Mouse (Mus musculus) T-cell, adult 2 months (primary cell): ENCODE measurements around the gene Itsn1.
A peak's percentile ranks its signal among the peaks of the same experiment; 100 is the strongest.

Experiments used
- DNase-seq: peaks from one replicate; pipeline ENCODE4 v3.0.0; 2022; ENCODE audit warnings: low spot score

Itsn1 gene

DNA sequence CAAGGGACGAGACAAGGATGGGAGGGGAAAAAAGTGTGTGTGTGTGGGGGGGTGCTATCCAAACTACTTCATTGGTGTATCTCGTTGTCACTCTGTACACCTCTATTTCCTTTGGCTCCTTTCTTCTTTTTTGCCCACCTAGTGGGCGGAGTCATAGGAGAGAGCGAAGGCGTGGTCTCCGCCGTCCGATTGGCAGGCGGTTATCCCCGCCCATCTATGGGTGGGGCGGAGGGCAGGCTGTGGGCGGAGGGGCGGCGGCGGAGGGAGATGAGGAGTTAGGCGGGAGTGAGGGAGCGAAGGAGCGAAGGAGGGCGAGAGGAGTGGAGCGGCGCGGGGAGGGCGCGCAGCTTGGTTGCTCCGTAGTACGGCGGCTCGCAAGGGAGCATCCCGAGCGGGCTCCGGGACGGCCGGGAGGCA, at the start of gene Itsn1:
TSS of gene Itsn1 (plus strand) at position 216 of the 417 bp plus-strand sequence.
- DNase-seq, result peak; percentile 98

DNA sequence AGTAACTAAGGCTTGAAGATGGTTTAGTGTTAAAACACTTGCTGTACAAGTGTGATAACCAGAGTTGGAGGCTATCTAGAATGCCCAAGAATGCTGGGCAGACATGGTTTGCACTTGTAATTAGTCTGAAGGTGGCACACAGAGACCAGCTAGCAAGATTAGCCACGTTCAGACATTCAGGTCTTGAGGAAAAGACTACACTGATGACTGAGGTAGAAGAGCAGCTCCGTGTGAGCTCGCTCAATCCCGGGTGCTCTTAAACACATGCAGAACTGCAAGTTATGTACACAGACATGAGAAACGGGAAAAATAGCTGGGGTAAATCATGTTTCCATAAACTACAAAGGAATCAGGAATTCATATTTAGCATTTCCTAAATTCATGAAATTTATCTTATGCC, 48.4 kb upstream of the Itsn1 start:
- DNase-seq, result no peak

DNA sequence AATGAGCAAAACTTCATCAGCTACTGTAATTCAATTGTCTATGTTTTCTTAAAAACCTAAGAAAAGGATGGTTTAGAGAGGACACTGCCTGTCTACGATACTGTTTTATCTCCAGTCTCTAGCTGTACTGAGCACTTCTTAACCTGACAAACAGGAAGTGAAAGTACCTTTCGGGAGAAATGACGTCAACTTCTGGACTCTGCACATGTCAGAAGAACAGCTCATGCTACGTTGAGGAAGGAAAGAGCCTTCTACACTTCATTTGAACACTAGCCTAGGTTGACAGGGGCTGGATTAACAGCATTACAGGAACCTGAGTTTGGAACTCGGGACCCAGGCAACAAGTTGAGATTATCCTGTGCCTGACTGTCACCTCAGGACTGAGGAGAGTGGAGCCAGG, 43.6 kb upstream of the Itsn1 start:
- peak; percentile 78 for DNase-seq

DNA sequence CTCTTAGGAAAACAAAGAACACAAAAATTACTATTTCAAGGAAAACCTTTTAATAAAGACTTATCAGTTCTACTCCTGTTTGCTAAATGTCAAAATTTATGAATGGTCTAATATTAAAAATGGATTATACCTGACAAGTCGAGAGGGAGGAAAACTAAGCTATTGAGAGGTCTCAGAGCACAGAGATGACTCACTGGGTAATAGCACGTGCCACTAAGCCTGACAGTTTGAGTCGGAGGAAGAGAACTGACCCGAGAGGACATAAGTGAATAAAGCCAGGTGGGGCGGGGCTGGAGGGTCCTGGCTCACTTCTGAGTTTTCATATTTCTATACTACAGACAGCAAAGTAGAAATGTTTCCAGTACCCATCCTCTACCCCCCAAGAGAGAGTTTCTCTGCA, 42.7 kb upstream of the Itsn1 start:
- DNase-seq, result no peak

DNA sequence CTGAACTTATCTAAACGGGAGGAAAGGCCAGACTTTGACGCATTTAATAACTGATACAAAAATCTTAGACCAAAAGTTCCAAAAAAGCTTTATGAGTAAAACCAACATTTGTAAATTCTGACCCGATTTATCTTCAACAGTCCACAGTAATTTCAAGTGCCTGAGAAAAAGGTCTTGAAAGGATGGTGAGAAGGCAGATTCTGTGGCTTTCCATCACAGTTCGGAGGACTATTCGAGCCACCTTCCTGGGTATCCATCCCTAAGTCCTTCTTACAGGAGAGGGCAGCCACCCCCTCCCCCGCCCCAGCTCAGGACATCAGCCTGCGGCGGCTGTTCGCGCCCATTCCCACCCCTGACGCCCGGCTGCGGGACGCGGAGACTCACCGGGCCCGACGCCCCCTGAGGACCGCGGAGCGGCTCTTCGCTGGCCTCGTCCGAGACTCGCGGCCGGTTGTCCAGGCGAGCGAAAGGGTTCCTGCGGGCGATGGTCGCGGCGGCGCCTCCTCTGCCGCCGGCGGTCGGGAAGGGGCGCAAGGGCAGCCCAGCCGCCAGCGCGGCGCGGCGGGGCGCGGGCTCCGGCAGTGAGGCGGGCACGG, 41.0 kb upstream of the Itsn1 start:
- DNase-seq, result no peak

DNA sequence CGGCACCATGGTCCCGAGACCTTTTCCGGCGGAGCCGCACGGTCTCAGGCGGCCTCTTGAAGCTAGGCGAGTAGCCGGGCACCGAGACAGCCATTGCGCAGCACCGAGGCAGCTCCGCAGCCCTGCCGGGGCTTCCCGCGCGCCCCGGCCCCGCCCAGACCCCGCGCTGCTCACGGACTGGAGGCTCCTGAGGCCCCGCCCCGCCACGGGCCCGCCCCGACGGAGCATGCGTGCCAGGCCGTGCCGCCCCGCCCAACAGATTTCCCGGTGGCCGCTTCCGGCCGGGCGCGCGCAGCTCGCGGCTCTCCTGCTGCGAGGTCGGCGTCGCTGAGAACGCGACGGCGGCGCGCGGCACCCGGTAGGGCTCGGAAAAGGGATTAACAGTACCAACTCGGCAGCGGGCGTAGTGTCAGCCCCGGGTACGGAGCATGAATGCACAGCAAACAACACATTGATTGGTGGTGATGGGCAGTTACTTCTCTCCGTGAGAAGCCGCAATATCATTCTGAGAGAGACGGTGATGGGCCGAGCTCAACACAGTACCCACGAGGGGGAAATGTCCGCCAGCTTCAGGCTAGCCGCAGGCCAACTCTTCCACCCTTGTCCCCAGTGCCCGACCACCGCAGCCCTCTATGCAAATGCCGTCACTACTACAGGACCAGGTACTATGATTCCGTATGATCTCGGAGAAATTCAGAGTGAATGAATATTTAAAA, 40.3 kb upstream of the Itsn1 start, which contains the start of gene Donson:
TSS of gene Donson (minus strand) at position 152 of the 716 bp plus-strand sequence.
- DNase-seq, result peak; percentile 94

DNA sequence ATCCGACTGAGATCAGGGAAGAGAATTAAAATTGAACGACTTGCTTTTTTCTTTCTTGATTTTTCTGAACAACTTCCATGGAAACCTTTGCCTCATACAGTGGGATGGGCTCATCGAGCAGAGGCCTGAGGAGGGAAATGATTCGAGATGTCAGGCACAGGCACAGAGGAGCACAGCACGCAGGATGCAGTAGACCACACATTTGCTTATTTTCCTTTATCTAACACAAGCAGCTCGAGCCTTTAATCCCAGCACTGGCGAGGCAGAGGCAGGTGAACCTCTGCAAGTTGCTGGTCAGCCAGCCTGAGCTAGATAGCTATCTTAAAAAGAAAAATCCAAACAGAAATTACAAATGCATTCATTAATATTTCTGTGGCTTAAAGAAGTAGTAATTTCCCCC, 39.3 kb upstream of the Itsn1 start:
- no peak for DNase-seq

DNA sequence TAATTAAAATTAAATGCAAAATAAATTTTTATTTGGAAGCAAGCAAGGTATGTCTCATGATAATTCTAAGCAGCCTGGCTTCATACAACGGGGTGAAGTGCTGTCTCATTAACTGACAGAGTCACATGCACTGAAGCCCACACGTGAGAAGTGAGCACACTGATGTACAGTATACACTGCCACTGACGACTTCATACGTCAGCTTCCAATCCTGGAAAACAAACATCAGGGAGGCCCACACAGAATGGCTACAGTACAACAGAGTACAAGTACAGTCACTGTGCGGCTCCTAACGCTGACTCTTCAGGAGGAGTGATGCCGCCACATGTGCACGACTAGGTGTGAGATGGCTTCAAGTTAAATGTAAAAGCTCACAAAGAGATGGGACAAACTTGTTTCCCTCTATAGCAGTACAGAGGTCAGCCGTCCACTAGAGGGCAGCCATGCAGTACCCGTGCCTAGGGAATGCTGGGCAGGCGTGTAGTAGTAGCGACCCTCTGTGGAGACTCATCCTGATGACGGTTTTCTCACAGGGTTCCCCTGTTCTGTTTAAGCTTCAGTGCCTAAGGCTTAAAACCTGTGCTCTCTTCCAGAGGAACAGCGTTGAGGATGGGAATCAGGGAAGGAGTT, 34.5 kb upstream of the Itsn1 start:
- peak; percentile 50 for DNase-seq

DNA sequence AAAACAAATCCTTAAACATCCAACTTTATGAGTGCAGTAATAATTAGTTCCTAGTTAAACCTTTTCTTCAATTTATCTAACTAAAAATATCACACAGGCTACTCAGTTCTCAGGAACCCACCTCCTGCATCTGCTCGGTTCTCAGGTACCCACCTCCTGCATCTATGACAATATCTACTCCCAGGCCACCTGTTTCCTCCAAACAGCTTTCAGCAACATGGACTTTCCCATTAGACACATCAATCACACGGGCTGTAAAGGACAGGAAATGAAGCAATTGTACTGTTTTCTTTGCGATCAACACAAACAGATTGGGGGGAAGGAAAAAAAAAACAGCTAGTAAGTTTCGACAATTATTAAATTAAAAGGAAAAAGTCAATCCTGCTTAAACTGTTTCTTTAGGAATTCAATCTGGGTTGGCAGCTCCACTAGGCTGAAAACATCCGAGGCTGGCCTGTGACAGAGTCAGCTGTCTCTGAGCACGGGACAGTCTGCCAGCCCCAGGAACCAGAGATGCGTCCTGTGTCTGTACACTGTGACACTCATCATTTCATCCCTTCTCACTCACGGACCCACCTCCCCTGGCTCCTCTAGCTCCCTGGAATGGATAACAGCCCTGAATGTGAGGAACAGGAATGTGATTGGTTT, 33.8 kb upstream of the Itsn1 start:
- no peak for DNase-seq

DNA sequence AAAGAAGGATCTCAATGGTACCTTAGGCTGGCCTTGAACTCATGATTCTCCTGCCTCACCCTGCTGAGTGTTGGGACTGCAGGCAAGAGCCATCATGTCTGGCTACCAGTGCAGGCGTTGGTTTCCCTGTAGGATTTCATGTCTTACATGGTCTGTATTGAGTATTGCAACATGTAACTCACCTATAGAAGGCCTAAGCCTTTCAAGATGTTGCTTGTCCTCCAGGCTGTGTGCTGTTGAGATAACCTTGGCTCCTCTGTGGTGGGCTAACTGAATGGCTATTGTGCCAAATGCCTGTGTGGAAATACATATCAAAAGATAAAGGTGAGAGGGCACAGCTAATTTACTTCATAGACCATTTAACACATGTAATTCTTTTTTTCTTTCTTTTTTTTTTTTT, 30.1 kb upstream of the Itsn1 start:
- no peak for DNase-seq

DNA sequence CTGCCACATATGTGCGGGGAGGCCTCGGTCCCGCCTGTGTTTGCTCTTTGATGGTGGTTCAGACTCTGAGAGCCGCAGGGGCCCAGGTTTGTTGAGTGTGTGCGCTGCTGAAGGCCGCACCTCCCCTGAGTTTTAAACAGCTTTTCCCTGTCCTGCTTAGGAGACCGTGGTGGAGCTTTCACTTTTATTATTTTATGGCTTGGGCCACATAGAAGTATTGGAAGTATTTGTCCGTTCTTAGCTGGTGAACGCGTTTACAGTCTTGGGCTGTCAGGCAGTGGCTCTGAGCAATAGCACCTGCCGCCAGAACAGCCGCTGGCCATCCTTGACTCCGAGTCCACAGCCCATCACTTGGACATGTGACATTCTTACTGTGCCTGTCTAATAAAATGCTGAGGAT, 27.2 kb upstream of the Itsn1 start:
- no peak for DNase-seq

DNA sequence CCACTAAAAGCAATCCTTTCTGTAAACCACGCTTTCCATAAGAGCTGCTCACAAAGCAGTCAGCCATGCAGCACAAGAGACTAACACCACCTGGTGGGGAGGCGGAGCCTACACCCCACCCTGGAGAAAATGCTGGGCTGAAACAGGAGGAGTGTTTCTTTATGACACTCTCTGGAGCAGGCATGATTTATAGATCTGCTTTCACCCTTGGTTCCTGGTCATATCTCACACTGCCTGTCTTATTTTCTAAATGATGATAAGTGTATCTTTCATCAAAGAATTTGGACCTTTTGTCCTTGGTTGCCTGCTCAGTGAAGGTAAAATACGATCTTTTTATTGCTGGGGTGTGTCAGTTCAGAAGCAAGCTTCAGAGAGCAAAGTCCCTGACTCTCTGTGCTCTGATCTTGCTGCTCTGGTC, 26.3 kb upstream of the Itsn1 start:
- DNase-seq, result no peak

DNA sequence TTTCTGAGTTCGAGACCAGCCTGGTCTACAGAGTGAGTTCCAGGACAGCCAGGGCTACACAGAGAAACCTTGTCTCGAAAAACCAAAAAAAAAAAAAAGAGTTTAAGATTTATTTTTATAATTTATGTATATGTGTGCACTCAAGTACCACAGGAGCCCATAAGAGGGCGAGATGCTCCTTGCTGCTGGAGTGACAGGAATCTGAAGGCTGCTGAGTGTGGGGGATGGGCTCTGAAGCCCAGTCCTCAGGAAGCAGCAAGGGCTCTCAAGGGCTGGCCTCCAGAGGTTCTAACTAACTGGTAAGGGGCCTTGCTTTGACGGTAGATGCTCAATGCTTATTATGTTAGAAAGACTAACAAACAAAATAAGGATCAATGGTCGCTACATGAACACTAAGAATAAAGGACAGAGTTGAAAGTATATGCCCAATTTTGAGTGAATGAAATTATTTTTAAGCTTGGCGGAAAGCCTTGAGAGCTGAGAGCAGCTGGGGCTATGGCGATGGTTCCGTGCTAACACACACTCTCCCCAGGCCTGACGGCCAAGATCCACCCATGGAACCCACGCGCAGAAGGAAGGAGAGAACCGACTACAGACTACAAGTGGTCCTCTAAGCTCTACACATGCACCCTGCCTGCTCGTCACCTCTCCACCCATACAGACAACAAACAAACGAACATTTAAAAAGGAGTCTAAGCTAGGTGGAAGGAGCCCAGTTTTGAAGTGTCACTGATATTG, 24.3 kb upstream of the Itsn1 start:
- no peak for DNase-seq

DNA sequence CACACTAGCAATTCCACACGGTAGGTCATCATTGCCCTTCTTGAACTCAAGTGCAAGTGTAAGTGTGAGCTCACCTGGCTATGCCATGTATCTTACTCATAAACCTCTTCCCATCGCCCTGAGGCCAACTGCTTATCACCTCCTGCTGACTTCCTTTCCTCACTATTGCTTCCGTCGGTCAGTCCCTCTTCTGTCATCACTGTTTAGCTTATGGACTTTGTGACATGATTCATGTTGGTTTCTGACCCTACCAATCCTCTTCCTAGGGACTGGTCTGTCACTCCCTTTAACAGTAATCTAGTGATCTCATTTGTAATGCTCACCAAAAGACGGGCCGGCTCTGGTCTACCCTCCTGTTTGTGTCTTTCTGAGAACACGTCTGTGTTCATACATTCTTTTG, 18.8 kb upstream of the Itsn1 start:
- DNase-seq, result no peak

DNA sequence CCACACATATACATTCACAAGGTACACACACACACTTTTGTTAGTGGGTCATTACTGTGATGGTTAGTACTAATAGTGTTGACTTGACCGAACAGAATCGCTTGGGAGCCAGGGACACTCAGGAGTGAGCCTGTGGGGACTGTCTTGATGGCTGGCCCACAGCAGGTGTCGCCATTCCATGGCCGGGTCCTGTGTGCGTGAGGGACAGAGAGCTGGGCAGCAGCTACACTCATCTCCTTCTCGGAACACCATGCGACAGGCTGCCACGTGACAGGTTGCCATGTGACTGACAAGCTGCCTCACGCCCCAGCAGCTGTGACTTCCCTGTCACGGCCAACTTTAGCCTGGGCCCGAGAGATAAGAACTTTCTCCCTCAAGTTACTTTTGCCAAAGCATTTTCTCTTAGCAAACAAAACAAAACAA, 12.1 kb upstream of the Itsn1 start:
- DNase-seq, result no peak

DNA sequence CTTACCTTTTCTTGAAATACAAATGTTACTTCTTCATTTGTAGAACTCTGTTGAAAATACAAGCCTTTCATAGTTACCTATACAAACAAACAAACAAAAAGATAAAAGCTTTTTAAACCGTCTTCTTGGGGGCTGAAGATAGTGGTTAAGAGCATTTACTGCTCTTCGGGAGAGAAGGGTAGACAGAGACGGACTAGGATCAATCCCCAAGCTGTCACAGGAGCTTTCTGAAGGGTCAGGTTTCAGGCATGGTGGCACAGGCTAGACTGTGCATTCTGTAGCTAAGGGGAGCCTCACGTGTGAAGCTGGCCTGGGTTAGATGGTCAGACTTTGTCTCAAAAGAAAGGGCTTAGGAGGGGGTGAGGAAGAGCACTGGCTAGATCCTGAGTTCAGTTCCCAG, 11.7 kb upstream of the Itsn1 start:
- DNase-seq, result no peak

DNA sequence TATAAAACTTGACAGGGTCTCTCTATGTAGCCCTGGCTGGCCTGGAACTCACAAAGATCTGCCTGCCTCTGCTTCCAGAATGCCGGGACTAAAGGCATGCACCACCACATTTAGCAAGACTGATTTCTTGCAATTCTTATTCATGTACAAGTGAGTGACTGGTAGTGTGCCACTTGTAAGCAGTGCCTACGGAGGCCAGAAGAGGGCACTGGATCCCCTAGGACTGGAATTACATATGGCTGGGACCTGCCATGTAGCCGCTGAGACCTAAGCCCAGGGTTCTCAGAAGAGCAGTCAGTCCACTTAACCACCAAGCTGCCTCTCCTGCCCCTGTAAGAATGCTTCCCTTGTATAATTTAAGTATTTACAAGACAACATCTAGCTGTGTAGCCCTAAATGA, 4.8 kb upstream of the Itsn1 start:
- DNase-seq, result peak; percentile 61

DNA sequence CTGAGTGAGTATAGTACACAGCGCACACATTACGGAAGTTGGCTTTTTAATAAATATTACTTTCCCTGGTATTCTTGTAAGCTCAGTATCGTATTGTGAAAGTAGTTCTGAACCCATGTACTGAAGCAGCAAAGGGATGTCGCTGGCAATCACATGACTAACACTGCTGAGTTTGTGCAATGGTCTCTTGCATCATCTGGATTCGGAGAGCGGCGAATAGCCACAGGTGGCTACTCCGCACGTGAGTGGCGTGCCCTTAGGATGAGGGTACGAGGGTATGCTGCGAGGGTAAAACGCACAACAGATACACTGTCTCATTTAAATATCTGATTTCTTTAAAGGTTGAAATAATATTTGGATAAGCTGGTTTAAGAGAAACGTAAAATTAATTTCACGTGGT, 1.6 kb upstream of the Itsn1 start:
- no peak for DNase-seq

DNA sequence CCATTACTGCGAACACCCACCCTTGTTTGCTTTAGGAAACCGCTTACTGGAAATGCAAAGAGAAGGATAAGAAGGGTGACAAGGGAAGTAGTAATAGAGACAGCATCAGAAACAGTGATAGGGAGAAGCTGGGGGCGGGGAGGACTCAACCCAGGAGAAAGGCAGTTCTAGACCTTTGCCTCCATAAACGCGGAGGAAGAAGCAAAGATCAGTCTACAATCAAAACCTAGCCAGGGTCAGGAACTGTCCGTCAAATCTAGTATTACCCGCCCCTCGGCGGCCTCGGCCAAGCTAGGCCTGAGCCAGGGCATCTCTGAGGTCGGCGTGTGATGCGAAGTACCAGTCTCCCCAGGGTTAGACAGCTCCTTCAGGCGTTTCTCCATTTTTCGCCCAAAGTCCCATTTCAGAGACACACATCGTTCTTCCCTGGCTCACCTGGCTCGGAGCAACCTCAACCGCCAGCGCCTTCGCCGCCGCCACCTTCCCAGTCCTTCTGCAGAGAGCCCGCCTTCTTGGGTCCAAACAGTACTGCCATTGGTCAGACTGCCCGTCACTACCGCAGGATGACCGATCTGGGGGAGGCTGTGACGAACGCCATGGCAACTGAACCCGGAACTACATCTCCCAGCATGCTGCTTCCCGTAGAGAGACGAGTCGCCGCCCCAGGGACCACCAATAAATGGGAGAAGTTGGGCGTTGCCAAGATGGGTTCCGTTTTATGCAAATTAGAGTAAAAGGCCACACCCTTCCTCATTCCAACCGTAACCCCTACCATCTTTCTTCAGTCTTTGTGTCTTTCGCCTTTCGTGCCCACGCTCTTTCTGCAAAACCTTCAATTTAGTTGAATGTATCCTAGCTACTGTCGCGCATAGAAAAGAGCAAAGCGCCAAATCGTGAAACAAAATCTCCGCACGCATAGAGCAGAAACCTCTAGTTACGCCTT, 687 bp upstream of the Itsn1 start, which contains the start of gene Cryzl1:
TSS of gene Cryzl1 (minus strand) at position 853 of the 943 bp plus-strand sequence.
- DNase-seq, result peak; percentile 91

DNA sequence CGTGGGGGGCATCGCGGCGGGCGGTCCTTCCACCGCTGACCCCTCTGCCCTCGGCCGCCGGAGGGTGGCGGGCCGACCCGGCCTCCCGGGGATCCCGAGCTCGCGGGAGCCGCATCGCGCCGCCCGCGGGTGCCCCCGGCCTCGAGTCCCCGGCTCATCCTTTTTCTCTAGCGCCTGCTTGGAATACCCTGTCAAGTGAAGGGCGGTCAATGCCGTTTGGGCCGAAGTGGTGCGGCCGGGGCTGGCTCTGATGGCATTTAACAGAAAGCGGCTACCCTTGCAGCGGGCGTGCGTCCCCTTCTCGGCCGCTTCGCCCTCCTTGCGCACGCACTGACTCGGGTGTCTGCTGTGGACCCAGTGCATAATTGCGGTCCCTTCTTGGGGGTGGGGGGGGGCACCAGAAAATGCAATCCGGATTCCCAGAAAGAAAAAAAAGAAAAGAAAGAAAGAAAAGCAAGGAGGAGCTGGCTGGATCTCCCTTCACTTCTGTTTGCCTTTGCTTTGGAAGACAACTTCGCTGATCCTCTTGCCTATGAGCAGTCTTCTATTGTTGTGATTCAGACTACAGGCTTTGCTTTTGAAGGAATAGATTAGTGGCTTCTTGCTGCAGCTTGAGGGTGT, 850 bp downstream of the Itsn1 start:
- no peak for DNase-seq
